Mouse (Mus musculus) heart, embryonic 12.5 days (tissue): ENCODE data around the gene Thrap3. TPM values are rescaled to one million over a fixed set of nuclear protein-coding genes. Genes with fewer than 3 reads are reported as not detected.

Experiments used
- ATAC-seq: fragments of 200-750 bp; cut with Nextera tagmentation; 2 replicates; pipeline ENCODE4 v1.8.0; 2017; ENCODE audit warnings: moderate TSS enrichment, moderate library complexity; ENCODE audit not compliant: insufficient number of reproducible peaks, low FRiP score
- H3K27ac ChIP-seq: fragments of 300-500 bp; sonication (generic); 2 replicates; pipeline ENCODE4 v1.5.1; 2016; ENCODE audit warnings: mild to moderate bottlenecking, moderate library complexity; ENCODE audit not compliant: poor library complexity, severe bottlenecking
- H3K27me3 ChIP-seq: fragments of 300-500 bp; sonication (generic); replicated peaks from 2 replicates; pipeline ENCODE4 v1.6.1; 2016; ENCODE audit warnings: mild to moderate bottlenecking, moderate library complexity
- H3K36me3 ChIP-seq: fragments of 300-500 bp; sonication (generic); 2 replicates; pipeline ENCODE4 v1.6.1; 2016; ENCODE audit warnings: mild to moderate bottlenecking, moderate library complexity
- H3K4me1 ChIP-seq: fragments of 300-500 bp; sonication (generic); replicated peaks from 2 replicates; pipeline ENCODE4 v1.6.1; 2016; ENCODE audit warnings: mild to moderate bottlenecking
- H3K4me2 ChIP-seq: fragments of 300-500 bp; sonication (generic); 2 replicates; pipeline ENCODE4 v1.6.1; 2016; ENCODE audit warnings: mild to moderate bottlenecking, moderate library complexity
- H3K4me3 ChIP-seq: fragments of 300-500 bp; sonication (generic); 2 replicates; pipeline ENCODE4 v1.5.1; 2016; ENCODE audit warnings: mild to moderate bottlenecking
- H3K9ac ChIP-seq: fragments of 300-500 bp; sonication (generic); 2 replicates; pipeline ENCODE4 v1.6.1; 2016; ENCODE audit warnings: mild to moderate bottlenecking, moderate library complexity
- H3K9me3 ChIP-seq: fragments of 300-500 bp; sonication (generic); replicated peaks from 2 replicates; pipeline ENCODE4 v1.6.1; 2016; ENCODE audit warnings: mild to moderate bottlenecking, moderate library complexity
- WGBS: fragments of 180-500 bp; shearing (Covaris S2); methylation state at CpG from one replicate; pipeline ENCODE4 v1.1.7; 2016; 5-methylcytosine and 5-hydroxymethylcytosine counted together
- polyA plus RNA-seq: library from polyadenylated mRNA; unstranded; fragments of >200 nt; fragmentation: Nextera tagmentation; extraction: Ambion mirVana; gene quantifications from 2 replicates; pipeline ENCODE4 v1.2.1, GENCODE M21; 2016

The Thrap3 gene
- polyA plus RNA-seq, 1 experiment from 2014 or later, result 177 TPM

DNA sequence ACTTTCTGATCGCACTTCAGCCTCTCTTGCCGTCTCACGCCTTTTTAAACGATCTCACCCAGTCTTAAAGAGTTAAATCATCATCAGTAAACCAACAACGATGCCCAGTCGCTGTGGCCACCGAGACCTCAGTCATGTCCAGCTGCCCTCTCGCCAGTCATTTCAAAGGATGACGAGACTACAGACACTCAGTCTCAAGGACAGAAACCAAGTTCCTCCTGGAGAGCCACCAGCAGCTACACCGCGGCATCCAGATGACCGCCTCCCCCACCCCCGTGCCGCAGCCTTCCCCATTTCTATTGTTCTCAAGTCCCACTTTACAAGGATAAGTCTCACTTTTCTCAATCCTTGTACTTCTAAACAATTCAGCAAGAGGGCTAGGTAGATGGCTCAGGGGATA lies 49.7 kb downstream of the Thrap3 start:
- Histone ChIP-seq H3K9me3 (no peaks in the 10 kb centered on the region), H3K36me3 (peaks cover 11% of the 10 kb centered on the region; the same call in 1 of the 2 replicates), H3K27me3 (peaks cover 13% of the 10 kb centered on the region), H3K27ac (no peak overlapping the region), H3K4me2 (no peak overlapping the region), H3K4me1 (peaks cover 54% of the 10 kb centered on the region), H3K4me3 (no peak overlapping the region), H3K9ac (no peak overlapping the region)
- 48% methylated on average over 14 of the region's 14 CpGs for WGBS
- no peak for ATAC-seq

DNA sequence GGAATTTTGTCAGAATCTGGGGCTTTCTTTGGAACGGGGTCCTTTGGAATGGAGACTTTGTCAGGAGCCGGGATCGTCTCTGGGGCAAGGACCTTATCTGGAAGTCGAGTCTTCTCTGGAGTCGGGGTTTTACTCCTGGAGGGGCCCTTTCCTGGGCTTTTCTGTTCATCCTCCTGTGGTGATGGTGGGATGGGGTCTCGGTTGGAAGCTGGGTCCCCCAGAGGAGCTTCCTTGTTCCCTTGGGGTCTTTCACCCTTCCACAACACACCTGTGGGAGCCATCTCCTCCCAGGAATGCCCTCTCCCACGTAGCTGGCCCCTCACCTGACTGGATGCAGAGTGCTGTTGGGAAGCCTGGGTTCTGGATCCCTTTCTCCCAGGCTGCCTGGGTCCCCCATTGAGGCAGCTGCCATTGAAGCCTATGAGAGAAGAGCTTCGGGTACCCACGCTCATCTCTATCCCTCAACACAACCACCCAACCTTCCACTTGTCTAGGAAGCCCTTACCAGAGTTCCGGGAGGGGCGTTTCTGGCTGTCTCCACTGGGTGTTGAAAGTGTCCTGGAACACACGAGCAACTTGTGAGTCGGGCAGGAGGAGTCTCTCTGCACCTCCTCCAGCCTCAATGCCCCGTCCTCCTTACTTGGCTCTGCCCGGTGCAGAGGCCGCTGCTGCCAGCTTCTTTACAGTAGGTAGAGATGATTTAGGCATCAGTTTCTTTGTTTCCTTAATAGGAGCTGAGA lies 50.7 kb downstream of the Thrap3 start:
- Histone ChIP-seq H3K4me2 (no peak overlapping the region), H3K27me3 (peaks cover 13% of the 10 kb centered on the region), H3K9me3 (no peaks in the 10 kb centered on the region), H3K9ac (no peak overlapping the region), H3K4me3 (no peak overlapping the region), H3K27ac (no peak overlapping the region), H3K4me1 (peaks cover 63% of the 10 kb centered on the region), H3K36me3 (peaks cover 11% of the 10 kb centered on the region; the same call in 1 of the 2 replicates)
- WGBS, result 70% methylated on average over 16 of the region's 16 CpGs
- ATAC-seq, result no peak

DNA sequence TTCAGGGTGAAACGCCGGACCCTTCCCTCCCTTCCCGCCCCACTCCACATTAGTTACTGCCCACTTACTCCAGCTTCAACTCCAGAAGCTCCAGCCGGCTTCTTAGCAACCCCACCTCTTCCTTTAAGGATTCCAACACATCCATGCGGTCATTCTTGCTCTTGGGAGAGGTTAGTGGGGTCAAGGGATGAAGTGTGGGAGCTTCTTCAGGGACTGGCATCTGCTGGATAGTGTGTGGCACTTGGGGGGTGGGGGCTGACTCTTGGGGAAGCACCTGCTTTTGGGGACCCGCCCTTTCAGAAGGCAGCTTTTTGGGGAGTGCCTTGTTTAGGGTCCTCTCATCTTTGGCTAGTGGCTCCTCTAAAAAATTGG lies 51.6 kb downstream of the Thrap3 start:
- Histone ChIP-seq H3K4me3 (0 out of 2 replicates have a peak overlapping the region, but pooled peaks have one; percentile 73), H3K4me2 (peak overlapping the region; percentile 84), H3K27ac (peak overlapping the region; percentile 88), H3K4me1 (peaks cover 64% of the 10 kb centered on the region), H3K9ac (no peak overlapping the region), H3K9me3 (no peaks in the 10 kb centered on the region), H3K27me3 (peaks cover 13% of the 10 kb centered on the region), H3K36me3 (peaks cover 8% of the 10 kb centered on the region; the same call in 1 of the 2 replicates)
- 60% methylated on average over 6 of the region's 6 CpGs for WGBS
- no peak for ATAC-seq

DNA sequence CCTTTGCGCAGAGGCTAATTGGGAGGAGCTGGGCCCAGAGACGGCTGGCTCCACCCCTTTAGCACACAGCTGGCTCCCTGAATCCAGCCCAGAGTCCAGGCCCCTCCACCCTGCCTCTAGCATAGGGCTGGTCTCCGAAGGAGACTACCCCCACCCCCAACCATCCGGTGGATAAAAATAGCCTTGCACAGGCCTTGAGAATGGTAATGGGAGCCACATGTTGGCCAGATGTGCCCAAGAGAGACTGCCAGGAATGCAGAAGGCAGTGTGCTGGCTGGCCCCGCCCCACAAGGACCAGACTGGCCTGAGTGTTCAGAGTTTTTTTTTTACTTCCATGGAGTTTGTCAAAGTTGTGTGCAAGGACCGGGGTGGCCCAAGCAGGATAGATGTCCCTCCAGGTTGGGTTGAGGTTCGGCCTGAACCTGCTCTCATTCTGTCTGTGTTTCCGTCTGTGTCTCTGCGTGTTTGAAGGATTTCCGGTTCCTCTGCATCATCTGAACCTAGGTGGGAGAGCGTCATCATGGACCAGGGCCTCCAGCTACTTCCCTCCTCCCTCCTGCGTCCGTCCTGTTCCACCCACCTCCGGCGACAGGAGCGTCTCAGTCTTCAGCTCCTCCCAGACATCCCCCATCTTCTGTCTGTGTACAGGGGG lies 52.1 kb downstream of the Thrap3 start:
- WGBS, result 29% methylated on average over 16 of the region's 16 CpGs
- H3K4me3 ChIP-seq, result peak overlapping the region; percentile 73
- peak overlapping the region; percentile 88 for H3K27ac ChIP-seq
- H3K4me2 ChIP-seq, result peak overlapping the region; percentile 84
- peaks cover 13% of the 10 kb centered on the region for H3K27me3 ChIP-seq
- peak overlapping the region; percentile 82; the same call in 1 of the 2 replicates for H3K9ac ChIP-seq
- H3K4me1 ChIP-seq, result peaks cover 62% of the 10 kb centered on the region
- H3K9me3 ChIP-seq, result no peaks in the 10 kb centered on the region
- ATAC-seq, result peak; percentile 60
- peaks cover 8% of the 10 kb centered on the region; the same call in 1 of the 2 replicates for H3K36me3 ChIP-seq

DNA sequence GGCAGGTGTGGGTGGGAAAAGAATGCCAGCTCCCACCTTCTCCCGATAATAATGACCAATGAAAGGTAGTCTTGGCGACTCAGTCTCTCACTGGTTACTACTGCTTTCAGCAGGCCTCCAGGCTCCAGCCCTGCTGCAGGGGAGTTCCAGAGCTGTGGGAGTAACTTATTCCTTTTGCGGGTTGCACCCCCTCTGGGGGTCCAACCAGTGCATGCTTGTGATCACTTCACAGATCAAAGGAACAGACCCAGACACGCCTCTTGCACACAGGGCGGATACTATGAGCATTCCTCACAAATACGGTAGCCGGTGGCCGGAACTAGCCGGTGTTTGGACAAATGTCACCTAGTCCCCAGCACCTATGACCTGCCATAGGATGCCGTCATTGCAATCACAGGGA lies 52.8 kb downstream of the Thrap3 start:
- peaks cover 59% of the 10 kb centered on the region for H3K4me1 ChIP-seq
- H3K36me3 ChIP-seq, result peaks cover 8% of the 10 kb centered on the region; the same call in 1 of the 2 replicates
- peak overlapping the region; percentile 84 for H3K4me2 ChIP-seq
- H3K27ac ChIP-seq, result peak overlapping the region; percentile 88
- H3K9me3 ChIP-seq, result no peaks in the 10 kb centered on the region
- ATAC-seq, result no peak
- WGBS, result 50% methylated on average over 10 of the region's 10 CpGs
- peaks cover 13% of the 10 kb centered on the region for H3K27me3 ChIP-seq
- peak overlapping the region; percentile 82; the same call in 1 of the 2 replicates for H3K9ac ChIP-seq
- H3K4me3 ChIP-seq, result peak overlapping the region; percentile 73

DNA sequence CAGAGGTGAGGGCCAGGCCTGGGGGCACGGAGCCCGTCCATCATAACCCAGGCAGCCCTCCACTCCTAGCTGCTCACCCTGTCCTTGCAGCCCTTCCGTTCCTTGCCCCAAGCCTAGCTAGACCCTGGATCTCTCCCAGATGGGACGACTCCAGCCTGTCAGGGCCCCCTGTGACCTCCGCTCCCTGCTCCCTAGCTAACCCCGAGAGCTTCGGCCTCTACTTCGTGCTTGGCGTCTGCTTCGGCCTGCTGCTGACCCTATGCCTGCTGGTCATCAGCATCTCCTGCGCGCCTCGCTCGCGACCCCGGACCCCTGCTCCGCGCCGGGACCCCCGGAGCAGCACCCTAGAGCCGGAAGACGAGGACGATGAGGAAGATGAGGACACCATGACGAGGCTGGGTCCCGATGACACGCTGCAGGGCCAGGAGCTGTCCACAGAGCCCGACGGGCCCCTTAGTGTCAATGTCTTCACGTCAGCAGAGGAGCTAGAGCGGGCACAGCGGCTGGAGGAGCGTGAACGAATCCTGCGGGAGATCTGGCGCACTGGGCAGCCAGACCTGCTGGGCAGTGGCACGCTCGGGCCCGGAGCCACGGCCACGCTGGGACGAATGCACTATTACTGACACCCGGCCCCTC lies 53.4 kb downstream of the Thrap3 start:
- peak overlapping the region; percentile 88 for H3K27ac ChIP-seq
- H3K36me3 ChIP-seq, result peaks cover 8% of the 10 kb centered on the region; the same call in 1 of the 2 replicates
- H3K9ac ChIP-seq, result peak overlapping the region; percentile 82
- peak; percentile 7; the same call in 1 of the 2 replicates for ATAC-seq
- no peaks in the 10 kb centered on the region; the same call in 1 of the 2 replicates for H3K9me3 ChIP-seq
- H3K4me3 ChIP-seq, result peak overlapping the region; percentile 73
- peaks cover 13% of the 10 kb centered on the region for H3K27me3 ChIP-seq
- WGBS, result 18% methylated on average over 42 of the region's 42 CpGs
- H3K4me1 ChIP-seq, result peaks cover 55% of the 10 kb centered on the region
- H3K4me2 ChIP-seq, result peak overlapping the region; percentile 84

DNA sequence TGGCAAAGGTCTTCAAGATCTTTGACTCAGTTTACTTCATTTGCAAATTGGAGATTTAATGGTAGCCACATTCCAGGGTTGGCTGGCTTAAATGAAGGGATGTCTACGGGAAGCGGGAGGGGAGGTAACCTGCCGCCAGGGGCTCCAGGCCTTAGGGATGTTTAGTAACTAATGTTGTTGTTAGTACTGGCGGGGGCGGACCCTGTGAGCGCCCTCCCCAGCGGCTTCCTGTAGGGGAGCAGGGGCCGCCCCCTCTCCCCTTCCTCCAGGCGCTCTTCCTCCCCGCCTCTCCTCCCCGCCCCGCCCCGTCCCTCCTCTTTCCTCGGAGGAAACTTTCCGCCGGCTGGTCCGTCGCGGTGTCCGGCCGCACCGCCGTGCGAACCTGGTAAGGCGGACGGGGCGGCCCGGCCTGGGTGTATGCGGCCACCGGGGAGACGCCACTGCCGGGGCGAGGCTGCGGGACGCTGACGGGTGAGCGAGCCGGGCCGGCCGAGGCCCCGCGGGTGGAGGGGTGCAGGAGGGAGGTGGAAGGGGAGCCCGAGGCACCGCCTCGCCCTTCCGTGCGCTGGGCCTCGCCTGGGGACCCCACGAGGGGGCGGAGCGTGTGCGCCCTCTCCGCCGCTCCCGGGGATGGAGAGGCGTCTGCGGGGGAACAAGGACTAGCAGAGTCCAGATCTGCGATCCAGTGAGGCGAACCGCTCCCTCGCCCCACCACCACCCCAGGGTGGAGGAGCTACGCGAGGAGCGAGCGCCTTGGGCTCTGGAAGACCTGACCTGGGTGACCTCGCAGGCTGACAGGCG lies 54.2 kb downstream of the Thrap3 start:
- Histone ChIP-seq H3K4me1 (peaks cover 55% of the 10 kb centered on the region), H3K27ac (peak overlapping the region; percentile 88), H3K27me3 (peaks cover 13% of the 10 kb centered on the region), H3K4me2 (peak overlapping the region; percentile 84), H3K9ac (peak overlapping the region; percentile 82), H3K4me3 (peak overlapping the region; percentile 73), H3K36me3 (peaks cover 8% of the 10 kb centered on the region; the same call in 1 of the 2 replicates), H3K9me3 (peaks cover 6% of the 10 kb centered on the region; the same call in 1 of the 2 replicates)
- peak; percentile 80 for ATAC-seq
- under 1% methylated on average over 59 of the region's 67 CpGs for WGBS

DNA sequence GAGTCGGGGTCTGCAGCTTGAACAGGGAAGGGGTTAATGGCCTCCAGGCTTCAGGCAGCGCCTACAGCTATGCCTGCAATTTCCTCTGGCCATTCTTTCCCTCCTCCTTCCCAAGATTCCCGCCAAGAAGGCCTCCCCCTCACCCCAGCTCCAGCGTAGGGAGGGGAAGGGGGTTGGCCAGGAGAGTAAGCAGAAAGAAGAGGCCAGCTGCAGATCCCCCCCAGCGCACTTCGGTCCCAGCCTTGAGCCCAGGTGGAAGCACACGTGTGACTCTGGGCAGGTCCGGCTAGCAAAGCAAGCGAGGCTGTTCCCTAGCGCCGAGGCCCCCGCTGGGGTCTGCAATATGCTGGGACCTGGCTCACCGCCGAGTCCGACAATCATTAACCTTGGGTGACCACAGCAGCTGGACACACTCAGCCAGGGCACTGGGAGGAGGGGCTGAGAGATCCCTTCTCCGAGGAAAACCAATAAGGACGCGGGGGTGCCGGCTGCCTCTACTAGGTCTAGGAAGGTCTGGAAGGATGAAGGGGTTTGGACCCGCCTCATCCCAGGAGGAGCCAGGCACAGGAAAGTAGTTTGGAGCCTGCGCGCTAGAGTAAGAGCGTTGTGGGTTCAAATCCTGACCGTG lies 54.9 kb downstream of the Thrap3 start, which contains the start of gene Eva1b:
Gene Eva1b, plus strand, starts transcription at position 212 of the 628 bp plus-strand sequence.
- H3K27me3 ChIP-seq, result peaks cover 13% of the 10 kb centered on the region

DNA sequence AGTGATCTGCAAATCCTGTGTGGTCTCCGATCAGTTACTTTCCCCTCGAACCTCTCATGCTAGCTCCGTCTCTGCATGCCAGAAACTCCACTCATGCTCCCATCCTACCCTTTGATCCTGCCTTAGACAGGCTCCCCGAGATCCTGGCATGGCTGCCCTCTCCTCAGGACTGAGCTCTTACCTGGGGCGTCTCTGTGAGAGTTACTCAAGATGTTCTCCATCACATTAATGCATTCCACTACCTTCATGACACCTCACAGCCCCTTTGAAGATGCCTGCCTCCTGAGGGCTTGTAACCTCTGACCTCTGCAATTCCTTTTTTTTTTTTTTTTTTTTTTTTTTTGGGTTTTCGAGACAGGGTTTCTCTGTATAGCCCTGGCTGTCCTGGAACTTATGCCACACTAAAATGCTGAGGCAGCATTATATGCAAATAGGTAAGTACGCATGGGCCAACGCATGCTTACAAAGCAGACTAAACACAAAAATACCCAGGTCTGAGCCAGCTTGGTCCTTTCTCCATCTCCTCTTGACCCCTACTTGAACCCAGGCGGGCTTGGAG lies 55.5 kb downstream of the Thrap3 start:
- 38% methylated on average over 9 of the region's 9 CpGs for WGBS
- Histone ChIP-seq H3K4me2 (peak overlapping the region; percentile 84), H3K9me3 (peaks cover 7% of the 10 kb centered on the region; the same call in 1 of the 2 replicates), H3K9ac (no peak overlapping the region), H3K4me3 (no peak overlapping the region), H3K4me1 (peaks cover 52% of the 10 kb centered on the region), H3K36me3 (peaks cover 8% of the 10 kb centered on the region; the same call in 1 of the 2 replicates), H3K27me3 (peaks cover 13% of the 10 kb centered on the region), H3K27ac (peak overlapping the region; percentile 88)
- ATAC-seq, result no peak

More for the DNA sequence above, 54.9 kb downstream of the Thrap3 start, which contains the start of gene Eva1b:
- H3K4me2 ChIP-seq, result peak within 1 kb of the TSS; percentile 84
- WGBS, result 4% methylated on average over 23 of the region's 24 CpGs
- peak within 1 kb of the TSS; percentile 73 for H3K4me3 ChIP-seq
- H3K9ac ChIP-seq, result peak within 1 kb of the TSS; percentile 82
- ATAC-seq, result peak; percentile 56
- H3K9me3 ChIP-seq, result peaks cover 7% of the 10 kb centered on the region; the same call in 1 of the 2 replicates
- peaks cover 55% of the 10 kb centered on the region for H3K4me1 ChIP-seq
- peak within 1 kb of the TSS; percentile 88 for H3K27ac ChIP-seq
- H3K36me3 ChIP-seq, result peaks cover 8% of the 10 kb centered on the region; the same call in 1 of the 2 replicates
